In genomic region chr2:27740091-27740608, GRCm38 (mm10) we compare ENCODE assay signal across 8 mouse cellular contexts.
DNase-seq lines count a peak whose midpoint lies in the region; ATAC-seq and TF ChIP-seq lines count a peak whose summit lies in the region.

No protein-coding gene starts in this region.

- peak; percentile 86 for DNase-seq in c-Kit-positive CD71-negative TER-119-negative erythroid progenitor cells, embryonic 14.5 days (ENCODE audit: low read depth)
- peak; percentile 78 for DNase-seq in forebrain, embryonic 14.5 days (ENCODE audit: low spot score)
- DNase-seq in heart, postnatal 10 days, result peak; percentile 86
- peak; percentile 85 for DNase-seq in layer of hippocampus, adult 11-12 months (ENCODE audit: low spot score)
- peak; percentile 85 for DNase-seq in neural tube, embryonic 11.5 days (ENCODE audit: low spot score)

- no peak overlapping the region for H3K9ac ChIP-seq in forebrain, embryonic 14.5 days (ENCODE audit: low read length)
- H3K9ac ChIP-seq in liver, embryonic 16.5 days (ENCODE audit: low read depth, low read length), result no peak overlapping the region; the same call in 1 of the 2 replicates
- H3K9ac ChIP-seq in neural tube, embryonic 11.5 days (ENCODE audit: low read length), result peak overlapping the region; percentile 18
- H3K9ac ChIP-seq in stomach, embryonic 16.5 days (ENCODE audit: low read length), result peak overlapping the region; percentile 24

- peaks cover 52% of the 10 kb centered on the region for H3K4me1 ChIP-seq in E14TG2a.4 (replicated peaks; ENCODE audit: low read depth, low read length)
- H3K4me1 ChIP-seq in forebrain, embryonic 14.5 days (ENCODE audit: control insufficient read depth, insufficient read depth, low read length), result peaks cover 8% of the 10 kb centered on the region
- H3K4me1 ChIP-seq in liver, embryonic 16.5 days (ENCODE audit: control insufficient read depth, low read depth, low read length), result peaks cover 30% of the 10 kb centered on the region
- H3K4me1 ChIP-seq in neural tube, embryonic 11.5 days (ENCODE audit: control insufficient read depth, insufficient read depth, low read length), result peaks cover 23% of the 10 kb centered on the region
- H3K4me1 ChIP-seq in stomach, embryonic 16.5 days (ENCODE audit: control insufficient read depth, insufficient read depth, low read length), result peaks cover 39% of the 10 kb centered on the region

- H3K27me3 ChIP-seq in E14TG2a.4 (ENCODE audit: insufficient read depth, low read length), result no peaks in the 10 kb centered on the region; the same call in 1 of the 2 replicates
- H3K27me3 ChIP-seq in forebrain, embryonic 14.5 days (replicated peaks; ENCODE audit: control insufficient read depth, insufficient read depth, low read length), result no peaks in the 10 kb centered on the region
- H3K27me3 ChIP-seq in liver, embryonic 16.5 days (ENCODE audit: control insufficient read depth, insufficient read depth, low read depth, low read length), result no peaks in the 10 kb centered on the region
- H3K27me3 ChIP-seq in neural tube, embryonic 11.5 days (ENCODE audit: control insufficient read depth, insufficient read depth, low read length), result no peaks in the 10 kb centered on the region
- H3K27me3 ChIP-seq in stomach, embryonic 16.5 days (ENCODE audit: control insufficient read depth, insufficient read depth, low read length), result no peaks in the 10 kb centered on the region

- no peak for TF ChIP-seq CTCF in E14TG2a.4 (conservative IDR thresholded peaks at IDR 0.05; ENCODE audit: low read length)

- H3K36me3 ChIP-seq in E14TG2a.4 (ENCODE audit: insufficient read depth, low read length), result peaks cover 10% of the 10 kb centered on the region
- no peaks in the 10 kb centered on the region for H3K36me3 ChIP-seq in forebrain, embryonic 14.5 days (ENCODE audit: control insufficient read depth, insufficient read depth, low read length)
- H3K36me3 ChIP-seq in liver, embryonic 16.5 days (ENCODE audit: control insufficient read depth, insufficient read depth), result no peaks in the 10 kb centered on the region
- H3K36me3 ChIP-seq in neural tube, embryonic 11.5 days (ENCODE audit: control insufficient read depth, insufficient read depth, low read length), result no peaks in the 10 kb centered on the region
- H3K36me3 ChIP-seq in stomach, embryonic 16.5 days (ENCODE audit: control insufficient read depth, insufficient read depth, low read length), result peaks cover 4% of the 10 kb centered on the region; the same call in 1 of the 2 replicates

- H3K4me2 ChIP-seq in forebrain, embryonic 14.5 days (ENCODE audit: low read length), result no peak overlapping the region
- peak overlapping the region; percentile 31 for H3K4me2 ChIP-seq in liver, embryonic 16.5 days (ENCODE audit: low read depth, low read length)
- peak overlapping the region; percentile 24; the same call in 1 of the 2 replicates for H3K4me2 ChIP-seq in neural tube, embryonic 11.5 days (ENCODE audit: low read depth)
- no peak overlapping the region for H3K4me2 ChIP-seq in stomach, embryonic 16.5 days (ENCODE audit: low read depth, low read length)

- intact Hi-C loops in heart, postnatal 10 days (cut with DNase I), result no loop called here

- peak overlapping the region; percentile 65 for H3K4me3 ChIP-seq in E14TG2a.4 (replicated peaks; ENCODE audit: low read length)
- no peak overlapping the region for H3K4me3 ChIP-seq in forebrain, embryonic 14.5 days (ENCODE audit: low read depth, low read length)
- no peak overlapping the region for H3K4me3 ChIP-seq in liver, embryonic 16.5 days (ENCODE audit: low read depth, low read length)
- no peak overlapping the region for H3K4me3 ChIP-seq in neural tube, embryonic 11.5 days (ENCODE audit: low read depth, low read length)
- H3K4me3 ChIP-seq in stomach, embryonic 16.5 days (replicated peaks; ENCODE audit: low read length), result no peak overlapping the region

- H3K27ac ChIP-seq in forebrain, embryonic 14.5 days (ENCODE audit: low read depth, low read length), result no peak overlapping the region
- no peak overlapping the region for H3K27ac ChIP-seq in liver, embryonic 16.5 days (ENCODE audit: low read length)
- 0 out of 2 replicates have a peak overlapping the region, but pooled peaks have one; percentile 27 for H3K27ac ChIP-seq in neural tube, embryonic 11.5 days (ENCODE audit: low read depth, low read length)
- H3K27ac ChIP-seq in stomach, embryonic 16.5 days (ENCODE audit: low read length), result peak overlapping the region; percentile 26

- no peaks in the 10 kb centered on the region for H3K9me3 ChIP-seq in E14TG2a.4 (ENCODE audit: low read length)
- no peaks in the 10 kb centered on the region for H3K9me3 ChIP-seq in forebrain, embryonic 14.5 days (replicated peaks; ENCODE audit: control insufficient read depth, low read length)
- H3K9me3 ChIP-seq in liver, embryonic 16.5 days (replicated peaks; ENCODE audit: control insufficient read depth, low read length), result no peaks in the 10 kb centered on the region
- no peaks in the 10 kb centered on the region for H3K9me3 ChIP-seq in neural tube, embryonic 11.5 days (ENCODE audit: control insufficient read depth, low read length)
- H3K9me3 ChIP-seq in stomach, embryonic 16.5 days (replicated peaks; ENCODE audit: control insufficient read depth, low read length), result no peaks in the 10 kb centered on the region

- WGBS in forebrain, embryonic 14.5 days, result 4% methylated on average over 16 of the region's 16 CpGs
- 2% methylated on average over 16 of the region's 16 CpGs for WGBS in liver, embryonic 16.5 days (ENCODE audit: insufficient replicate concordance)
- WGBS in neural tube, embryonic 11.5 days, result under 1% methylated on average over 16 of the region's 16 CpGs
- WGBS in stomach, embryonic 16.5 days, result 5% methylated on average over 16 of the region's 16 CpGs

- ATAC-seq in forebrain, embryonic 14.5 days, result peak; percentile 80
- peak; percentile 88 for ATAC-seq in liver, embryonic 16.5 days (ENCODE audit: low read depth)
- peak; percentile 69 for ATAC-seq in neural tube, embryonic 11.5 days (ENCODE audit: insufficient read depth, low FRiP score, low TSS enrichment)
- ATAC-seq in stomach, embryonic 16.5 days (ENCODE audit: insufficient read depth, low FRiP score), result peak; percentile 63

Comparison
In these comparisons a context has a peak if more than half of its experiments do, and no peak if none do; other contexts are left out.
1. H3K27ac ChIP-seq: peak in neural tube, embryonic 11.5 days (single experiment) and stomach, embryonic 16.5 days (single experiment); none in forebrain, embryonic 14.5 days (single experiment) and liver, embryonic 16.5 days (single experiment).
2. H3K4me2 ChIP-seq: peak in liver, embryonic 16.5 days (single experiment) and neural tube, embryonic 11.5 days (single experiment); none in forebrain, embryonic 14.5 days (single experiment) and stomach, embryonic 16.5 days (single experiment).
3. H3K9ac ChIP-seq: peak in neural tube, embryonic 11.5 days (single experiment) and stomach, embryonic 16.5 days (single experiment); none in forebrain, embryonic 14.5 days (single experiment) and liver, embryonic 16.5 days (single experiment).
4. Peak in every context shown above with its lines, with median percentiles within 50 percentile points of each other: DNase-seq and ATAC-seq.